Mouse (Mus musculus) liver, adult 2 months (tissue): ENCODE data around the gene Tor2a.

Experiments used
- CTCF ChIP-seq: fragments of 200-500 bp; IDR thresholded peaks from 2 replicates; pipeline ENCODE4 v1.5.1; 2011; ENCODE audit warnings: low read depth, low read length, control low read depth
- POLR2A ChIP-seq: fragments of 200-500 bp; IDR thresholded peaks from 2 replicates; pipeline ENCODE4 v1.6.1; 2011; ENCODE audit warnings: low read length, control low read depth; ENCODE audit not compliant: insufficient read depth; ENCODE audit errors: extremely low read depth

- no peak for TF ChIP-seq CTCF
- TF ChIP-seq POLR2A: peak; percentile 38; the same call in 1 of the 2 replicates
These were observed 44.5 kb upstream of the Tor2a start for GRCm38 (mm10) chr2:32712586-32712933.
